Mouse (Mus musculus): ENCODE results near the gene Med12. TPM values are rescaled to one million over a fixed set of nuclear protein-coding genes. Genes with fewer than 3 reads are reported as not detected.

Med12 gene
- 363 and 395 TPM in 2 replicates for polyA plus RNA-seq (2012; rRNA removed)

GRCm38 (mm10) chrX:101273875-101274738, at the start of gene Med12:
TSS of gene Med12 (plus strand) at chrX:101274030.
- Histone ChIP-seq H3K27ac (ENCODE audit: control insufficient read depth, insufficient read depth, low read length) (peak within 1 kb of the TSS; percentile 95), H3K4me3 (ENCODE audit: control insufficient read depth, insufficient read depth, low read length) (peak within 1 kb of the TSS; percentile 91), H3K36me3 (ENCODE audit: control insufficient read depth, insufficient read depth, low read length) (peaks cover 22% of the 10 kb centered on the region; the same call in 1 of the 2 replicates), H3K4me1 (replicated peaks; ENCODE audit: control insufficient read depth, insufficient read depth, low read length) (peaks cover 12% of the 10 kb centered on the region), H3K27me3 (ENCODE audit: control insufficient read depth, insufficient read depth, low read length) (no peaks in the 10 kb centered on the region)
- TF ChIP-seq CTCF (IDR thresholded peaks at IDR 0.05; ENCODE audit: borderline replicate concordance, control insufficient read depth, extremely low read depth, insufficient read depth, low read length, poor library complexity), result no peak
- TF ChIP-seq POLR2A (IDR thresholded peaks at IDR 0.05; ENCODE audit: control insufficient read depth, extremely low read depth, insufficient read depth, low read length, poor library complexity), result peak; percentile 46
- peak; percentile 86 for DNase-seq
- under 1% methylated on average over 53 of the region's 54 CpGs for WGBS

- DNase-seq, result no peak
Measured at GRCm38 (mm10) chrX:101245011-101245410, 28.8 kb upstream of the Med12 start.

GRCm38 (mm10) chrX:101253952-101254729, 19.7 kb upstream of the Med12 start, which contains the start of gene Foxo4:
TSS of gene Foxo4 (plus strand) at chrX:101254528.
- DNase-seq, result peak; percentile 85
- TF ChIP-seq POLR2A (IDR thresholded peaks at IDR 0.05; ENCODE audit: control insufficient read depth, extremely low read depth, insufficient read depth, low read length, poor library complexity) (peak; percentile 94), CTCF (IDR thresholded peaks at IDR 0.05; ENCODE audit: borderline replicate concordance, control insufficient read depth, extremely low read depth, insufficient read depth, low read length, poor library complexity) (no peak)
- H3K27me3 ChIP-seq (ENCODE audit: control insufficient read depth, insufficient read depth, low read length), result no peaks in the 10 kb centered on the region
- WGBS, result 2% methylated on average over 46 of the region's 47 CpGs
- peak within 1 kb of the TSS; percentile 67 for H3K4me3 ChIP-seq (ENCODE audit: control insufficient read depth, insufficient read depth, low read length)
- H3K4me1 ChIP-seq (replicated peaks; ENCODE audit: control insufficient read depth, insufficient read depth, low read length), result peaks cover 16% of the 10 kb centered on the region
- H3K36me3 ChIP-seq (ENCODE audit: control insufficient read depth, insufficient read depth, low read length), result 0 out of 2 replicates have a peak, but pooled peaks cover 3% of the 10 kb centered on the region
- H3K27ac ChIP-seq (ENCODE audit: control insufficient read depth, insufficient read depth, low read length), result peak within 1 kb of the TSS; percentile 67

More at GRCm38 (mm10) chrX:101245011-101245410, 28.8 kb upstream of the Med12 start:
- WGBS, result 57% methylated on average over 1 of the region's 1 CpGs
- Histone ChIP-seq H3K36me3 (ENCODE audit: control insufficient read depth, insufficient read depth, low read length) (no peaks in the 10 kb centered on the region), H3K4me1 (replicated peaks; ENCODE audit: control insufficient read depth, insufficient read depth, low read length) (no peaks in the 10 kb centered on the region; the same call in 1 of the 2 replicates), H3K4me3 (ENCODE audit: control insufficient read depth, insufficient read depth, low read length) (no peak overlapping the region), H3K27ac (ENCODE audit: control insufficient read depth, insufficient read depth, low read length) (no peak overlapping the region), H3K27me3 (ENCODE audit: control insufficient read depth, insufficient read depth, low read length) (no peaks in the 10 kb centered on the region)
- TF ChIP-seq POLR2A (IDR thresholded peaks at IDR 0.05; ENCODE audit: control insufficient read depth, extremely low read depth, insufficient read depth, low read length, poor library complexity), result no peak
- TF ChIP-seq CTCF (IDR thresholded peaks at IDR 0.05; ENCODE audit: borderline replicate concordance, control insufficient read depth, extremely low read depth, insufficient read depth, low read length, poor library complexity), result no peak

DNA sequence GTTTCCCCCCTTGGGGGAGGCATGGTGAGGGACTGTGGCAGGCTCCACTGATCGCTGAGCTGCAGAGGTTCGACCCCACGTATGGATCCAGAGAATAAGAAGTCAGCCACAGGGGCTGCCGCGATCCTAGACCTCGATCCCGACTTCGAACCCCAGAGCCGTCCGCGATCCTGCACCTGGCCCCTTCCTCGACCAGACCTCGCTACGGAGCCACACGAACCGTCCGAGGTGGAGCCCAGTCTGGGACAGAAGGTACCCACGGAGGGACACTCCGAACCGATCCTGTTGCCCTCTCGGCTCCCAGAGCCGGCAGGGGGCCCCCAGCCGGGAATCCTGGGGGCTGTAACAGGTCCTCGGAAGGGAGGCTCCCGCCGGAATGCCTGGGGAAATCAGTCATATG, 19.1 kb upstream of the Med12 start:
- WGBS, result 0% methylated on average over 26 of the region's 26 CpGs
- Histone ChIP-seq H3K4me1 (replicated peaks; ENCODE audit: control insufficient read depth, insufficient read depth, low read length) (peaks cover 16% of the 10 kb centered on the region), H3K4me3 (ENCODE audit: control insufficient read depth, insufficient read depth, low read length) (peak overlapping the region; percentile 67), H3K27me3 (ENCODE audit: control insufficient read depth, insufficient read depth, low read length) (no peaks in the 10 kb centered on the region), H3K36me3 (ENCODE audit: control insufficient read depth, insufficient read depth, low read length) (0 out of 2 replicates have a peak, but pooled peaks cover 3% of the 10 kb centered on the region), H3K27ac (ENCODE audit: control insufficient read depth, insufficient read depth, low read length) (peak overlapping the region; percentile 67)
- no peak for DNase-seq
- TF ChIP-seq CTCF (IDR thresholded peaks at IDR 0.05; ENCODE audit: borderline replicate concordance, control insufficient read depth, extremely low read depth, insufficient read depth, low read length, poor library complexity) (no peak), POLR2A (IDR thresholded peaks at IDR 0.05; ENCODE audit: control insufficient read depth, extremely low read depth, insufficient read depth, low read length, poor library complexity) (no peak)

DNA sequence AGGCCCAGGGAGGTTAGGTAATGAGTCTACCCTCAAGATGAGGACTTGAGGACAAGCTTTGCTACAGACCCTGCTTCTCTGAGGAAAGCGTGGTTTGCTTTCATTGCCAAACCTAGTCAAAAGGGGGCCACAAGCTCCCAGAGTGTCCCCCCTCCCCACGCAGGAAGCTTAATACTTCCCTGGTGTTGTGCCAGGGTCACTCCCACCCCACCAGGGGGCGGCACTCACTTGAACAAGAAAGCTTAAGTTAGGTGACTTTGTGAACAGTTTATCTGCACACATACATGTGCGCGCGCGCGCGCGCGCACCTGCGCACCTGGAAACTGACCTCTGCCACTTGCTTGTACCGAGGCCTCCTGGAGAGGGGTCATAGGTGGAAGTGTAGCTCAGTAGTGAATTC, 17.2 kb upstream of the Med12 start:
- H3K4me3 ChIP-seq (ENCODE audit: control insufficient read depth, insufficient read depth, low read length), result no peak overlapping the region
- H3K4me1 ChIP-seq (replicated peaks; ENCODE audit: control insufficient read depth, insufficient read depth, low read length), result peaks cover 29% of the 10 kb centered on the region
- 0 out of 2 replicates have a peak, but pooled peaks cover 6% of the 10 kb centered on the region for H3K36me3 ChIP-seq (ENCODE audit: control insufficient read depth, insufficient read depth, low read length)
- no peaks in the 10 kb centered on the region for H3K27me3 ChIP-seq (ENCODE audit: control insufficient read depth, insufficient read depth, low read length)
- WGBS, result 81% methylated on average over 13 of the region's 13 CpGs
- no peak for TF ChIP-seq POLR2A (IDR thresholded peaks at IDR 0.05; ENCODE audit: control insufficient read depth, extremely low read depth, insufficient read depth, low read length, poor library complexity)
- peak; percentile 46; the same call in 1 of the 2 replicates for TF ChIP-seq CTCF (IDR thresholded peaks at IDR 0.05; ENCODE audit: borderline replicate concordance, control insufficient read depth, extremely low read depth, insufficient read depth, low read length, poor library complexity)
- no peak overlapping the region for H3K27ac ChIP-seq (ENCODE audit: control insufficient read depth, insufficient read depth, low read length)
- peak; percentile 69 for DNase-seq

Data from thymus, adult 2 months (tissue).